Mouse (Mus musculus): ENCODE measurements at regions not wholly inside any gene's neighbourhood (a gene's known extent, or its start where the extent isn't known, plus 50 kb on each side); places are given as distances from the start of the nearest gene placed in this dataset.

GRCm38 (mm10) chr12:57809961-57810360 is 246.0 kb downstream of the Ttc6 start:
- no peak for DNase-seq

- DNase-seq = peak; percentile 3 to 8
Observed at GRCm38 (mm10) chr12:57823809-57824208, 259.9 kb downstream of the Ttc6 start.

- DNase-seq = no peak
Observed at GRCm38 (mm10) chr12:57825754-57826153, 261.8 kb downstream of the Ttc6 start.

GRCm38 (mm10) chr12:57842813-57843212 is 278.9 kb downstream of the Ttc6 start:
- DNase-seq = no peak

GRCm38 (mm10) chr12:57871028-57871427 is 307.1 kb downstream of the Ttc6 start:
- no peak for DNase-seq

GRCm38 (mm10) chr12:57890783-57891478 is 320.6 kb upstream of the Sstr1 start:
- no peak for DNase-seq

- no peak for DNase-seq
Observed at GRCm38 (mm10) chr12:57891556-57891955, 320.0 kb upstream of the Sstr1 start.

- no peak for DNase-seq
Observed at GRCm38 (mm10) chr12:57897751-57898250, 313.8 kb upstream of the Sstr1 start.

- DNase-seq = no peak
Observed at GRCm38 (mm10) chr12:57904658-57905057, 306.9 kb upstream of the Sstr1 start.

GRCm38 (mm10) chr12:57918211-57918610 is 293.4 kb upstream of the Sstr1 start:
- DNase-seq = no peak

- DNase-seq = no peak
Observed at GRCm38 (mm10) chr12:57922031-57922430, 289.5 kb upstream of the Sstr1 start.

GRCm38 (mm10) chr12:57924422-57924821 is 287.1 kb upstream of the Sstr1 start:
- no peak for DNase-seq

- DNase-seq = no peak
Observed at GRCm38 (mm10) chr12:57926886-57927285, 284.7 kb upstream of the Sstr1 start.

GRCm38 (mm10) chr12:57928030-57928429 is 283.5 kb upstream of the Sstr1 start:
- DNase-seq = no peak

GRCm38 (mm10) chr12:57931856-57932255 is 279.7 kb upstream of the Sstr1 start:
- DNase-seq = peak; percentile 5 to 17

- DNase-seq = no peak
Observed at GRCm38 (mm10) chr12:57949886-57950285, 261.7 kb upstream of the Sstr1 start.

GRCm38 (mm10) chr12:57958527-57958926 is 253.0 kb upstream of the Sstr1 start:
- DNase-seq = no peak

- DNase-seq = no peak
Observed at GRCm38 (mm10) chr12:57960171-57960570, 251.4 kb upstream of the Sstr1 start.

- DNase-seq = no peak
Observed at GRCm38 (mm10) chr12:57969168-57969567, 242.4 kb upstream of the Sstr1 start.

- no peak for DNase-seq
Observed at GRCm38 (mm10) chr12:57970163-57970562, 241.4 kb upstream of the Sstr1 start.

GRCm38 (mm10) chr12:57972484-57972883 is 239.1 kb upstream of the Sstr1 start:
- DNase-seq = no peak

Measured in kidney, postnatal 4 days (tissue).